Mouse (Mus musculus): ENCODE measurements at regions not wholly inside any gene's neighbourhood (a gene's known extent, or its start where the extent isn't known, plus 50 kb on each side); places are given as distances from the start of the nearest gene placed in this dataset.

DNA sequence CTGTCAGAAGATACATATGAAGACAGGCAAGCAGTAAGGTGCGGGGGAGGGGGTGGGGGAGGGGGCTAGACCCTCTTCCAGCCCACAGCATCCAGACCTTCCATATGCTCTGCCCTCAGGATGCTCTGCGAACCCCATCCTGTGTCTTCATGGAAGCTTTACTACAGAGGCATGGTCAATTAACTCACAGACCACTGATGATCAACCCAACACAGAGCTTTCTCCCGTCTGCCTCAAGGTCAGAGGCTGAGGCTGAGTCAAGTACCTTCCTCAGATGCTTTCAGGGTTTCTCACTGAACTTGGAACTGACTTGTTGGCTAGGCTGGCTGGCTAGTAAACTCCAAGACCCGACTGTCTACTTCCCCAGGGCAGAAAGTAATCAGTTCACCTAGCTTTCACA, 98.6 kb upstream of the Trpm1 start:
- Histone ChIP-seq H3K36me3 (ENCODE audit: control insufficient read depth, insufficient read depth, low read length) (no peaks in the 10 kb centered on the region), H3K4me2 (ENCODE audit: low read length) (no peak overlapping the region), H3K4me1 (replicated peaks; ENCODE audit: control insufficient read depth, insufficient read depth, low read length) (no peaks in the 10 kb centered on the region), H3K4me3 (ENCODE audit: low read depth, low read length) (no peak overlapping the region), H3K27me3 (replicated peaks; ENCODE audit: control insufficient read depth, insufficient read depth, low read length) (no peaks in the 10 kb centered on the region), H3K9me3 (ENCODE audit: control insufficient read depth, low read length) (no peaks in the 10 kb centered on the region), H3K9ac (ENCODE audit: low read length) (no peak overlapping the region), H3K27ac (ENCODE audit: low read depth) (no peak overlapping the region)
- no peak for ATAC-seq (replicated peaks; ENCODE audit: low FRiP score, low TSS enrichment, low read depth)
- 84% methylated on average over 4 of the region's 4 CpGs for WGBS
- no peak for DNase-seq (ENCODE audit: low spot score)

DNA sequence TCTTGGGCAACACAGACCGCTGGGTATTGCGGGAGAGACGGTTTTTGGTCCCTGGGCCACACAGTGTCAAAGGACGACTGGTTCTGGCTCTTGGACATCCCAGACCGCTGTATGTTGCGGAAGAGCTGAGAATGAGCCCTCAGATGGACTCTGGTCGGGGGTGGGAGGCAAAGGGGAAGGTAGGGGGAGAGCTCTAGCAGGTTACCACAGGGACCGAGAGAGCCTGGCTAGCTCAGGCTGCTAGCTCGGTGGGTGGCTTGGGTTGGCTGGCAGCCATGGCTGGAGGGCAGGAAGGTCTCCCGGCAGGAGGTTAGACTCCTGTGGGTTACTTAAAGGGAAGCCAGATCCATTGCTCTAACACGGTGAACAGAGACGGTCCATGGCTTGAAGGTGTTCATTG, 99.9 kb upstream of the Trpm1 start:
- 65% methylated on average over 12 of the region's 12 CpGs for WGBS
- DNase-seq (ENCODE audit: low spot score), result no peak
- Histone ChIP-seq H3K9ac (ENCODE audit: low read length) (no peak overlapping the region), H3K9me3 (ENCODE audit: control insufficient read depth, low read length) (no peaks in the 10 kb centered on the region), H3K4me2 (ENCODE audit: low read length) (no peak overlapping the region), H3K36me3 (ENCODE audit: control insufficient read depth, insufficient read depth, low read length) (no peaks in the 10 kb centered on the region), H3K27ac (ENCODE audit: low read depth) (no peak overlapping the region), H3K4me1 (replicated peaks; ENCODE audit: control insufficient read depth, insufficient read depth, low read length) (no peaks in the 10 kb centered on the region), H3K27me3 (replicated peaks; ENCODE audit: control insufficient read depth, insufficient read depth, low read length) (no peaks in the 10 kb centered on the region), H3K4me3 (ENCODE audit: low read depth, low read length) (no peak overlapping the region)
- no peak for ATAC-seq (replicated peaks; ENCODE audit: low FRiP score, low TSS enrichment, low read depth)

DNA sequence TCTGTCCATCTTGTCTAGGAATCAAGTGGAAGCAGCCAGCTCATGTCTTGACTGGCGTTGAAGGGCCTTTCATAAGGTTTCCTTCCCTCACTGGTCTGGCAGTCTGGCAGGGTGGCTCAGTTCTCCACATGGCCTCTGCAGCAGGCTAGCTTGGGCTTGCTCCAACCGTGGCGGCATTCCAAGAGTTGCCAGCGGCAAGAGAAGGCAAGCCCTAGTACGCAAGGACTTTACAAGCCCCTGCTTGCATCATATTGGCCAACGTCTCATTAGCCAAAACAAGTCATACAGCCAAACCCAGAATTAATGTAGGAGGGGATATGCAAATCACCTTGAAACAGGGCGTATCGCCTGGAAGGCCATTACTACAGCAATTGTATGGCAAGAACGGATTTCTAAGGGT, 101.2 kb upstream of the Trpm1 start:
- Histone ChIP-seq H3K27ac (ENCODE audit: low read depth) (no peak overlapping the region), H3K9ac (ENCODE audit: low read length) (no peak overlapping the region)
- 91% methylated on average over 9 of the region's 9 CpGs for WGBS

GRCm38 (mm10) chr7:64050826-64051401, 102.7 kb upstream of the Trpm1 start:
- no peak overlapping the region for H3K4me3 ChIP-seq (ENCODE audit: low read depth, low read length)
- no peak for DNase-seq (ENCODE audit: low spot score)
- 79% methylated on average over 3 of the region's 3 CpGs for WGBS
- H3K9me3 ChIP-seq (ENCODE audit: control insufficient read depth, low read length), result no peaks in the 10 kb centered on the region
- H3K27ac ChIP-seq (ENCODE audit: low read depth), result no peak overlapping the region
- no peaks in the 10 kb centered on the region; the same call in 1 of the 2 replicates for H3K4me1 ChIP-seq (replicated peaks; ENCODE audit: control insufficient read depth, insufficient read depth, low read length)
- no peaks in the 10 kb centered on the region for H3K27me3 ChIP-seq (replicated peaks; ENCODE audit: control insufficient read depth, insufficient read depth, low read length)
- no peak overlapping the region for H3K4me2 ChIP-seq (ENCODE audit: low read length)
- H3K36me3 ChIP-seq (ENCODE audit: control insufficient read depth, insufficient read depth, low read length), result no peaks in the 10 kb centered on the region
- no peak overlapping the region for H3K9ac ChIP-seq (ENCODE audit: low read length)
- ATAC-seq (replicated peaks; ENCODE audit: low FRiP score, low TSS enrichment, low read depth), result no peak

More for the DNA sequence above, 101.2 kb upstream of the Trpm1 start:
- Histone ChIP-seq H3K4me1 (replicated peaks; ENCODE audit: control insufficient read depth, insufficient read depth, low read length) (no peaks in the 10 kb centered on the region; the same call in 1 of the 2 replicates), H3K27me3 (replicated peaks; ENCODE audit: control insufficient read depth, insufficient read depth, low read length) (no peaks in the 10 kb centered on the region), H3K4me3 (ENCODE audit: low read depth, low read length) (no peak overlapping the region), H3K4me2 (ENCODE audit: low read length) (no peak overlapping the region), H3K36me3 (ENCODE audit: control insufficient read depth, insufficient read depth, low read length) (no peaks in the 10 kb centered on the region), H3K9me3 (ENCODE audit: control insufficient read depth, low read length) (no peaks in the 10 kb centered on the region)
- ATAC-seq (replicated peaks; ENCODE audit: low FRiP score, low TSS enrichment, low read depth) (no peak), DNase-seq (ENCODE audit: low spot score) (no peak)

DNA sequence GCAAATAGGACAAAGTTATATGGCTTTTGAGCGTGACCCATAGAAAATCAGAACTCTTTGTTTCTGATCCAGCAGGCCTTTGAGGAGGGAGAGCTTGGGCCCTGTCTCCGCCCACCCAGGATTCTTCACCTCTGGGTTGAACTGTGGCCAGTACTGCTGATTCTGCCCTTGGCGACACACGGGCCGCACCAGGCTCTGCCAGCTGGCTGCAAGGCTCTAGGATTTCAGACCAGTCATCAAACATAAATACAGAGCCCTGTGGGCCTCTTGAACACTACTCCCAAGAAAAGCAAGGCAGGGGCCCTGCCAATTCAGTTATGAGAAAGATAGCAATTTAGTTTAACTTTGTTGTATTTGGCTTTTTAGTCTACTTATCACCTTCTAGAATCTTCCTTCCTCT, 103.4 kb upstream of the Trpm1 start:
- no peaks in the 10 kb centered on the region; the same call in 1 of the 2 replicates for H3K4me1 ChIP-seq (replicated peaks; ENCODE audit: control insufficient read depth, insufficient read depth, low read length)
- no peak overlapping the region for H3K4me2 ChIP-seq (ENCODE audit: low read length)
- H3K9me3 ChIP-seq (ENCODE audit: control insufficient read depth, low read length), result no peaks in the 10 kb centered on the region
- 66% methylated on average over 5 of the region's 5 CpGs for WGBS
- H3K4me3 ChIP-seq (ENCODE audit: low read depth, low read length), result no peak overlapping the region
- H3K9ac ChIP-seq (ENCODE audit: low read length), result no peak overlapping the region
- no peaks in the 10 kb centered on the region for H3K27me3 ChIP-seq (replicated peaks; ENCODE audit: control insufficient read depth, insufficient read depth, low read length)
- no peak overlapping the region for H3K27ac ChIP-seq (ENCODE audit: low read depth)
- H3K36me3 ChIP-seq (ENCODE audit: control insufficient read depth, insufficient read depth, low read length), result no peaks in the 10 kb centered on the region
- no peak for DNase-seq (ENCODE audit: low spot score)
- ATAC-seq (replicated peaks; ENCODE audit: low FRiP score, low TSS enrichment, low read depth), result no peak

- ATAC-seq (replicated peaks; ENCODE audit: low FRiP score, low TSS enrichment, low read depth) (no peak; the same call in 1 of the 2 replicates), DNase-seq (ENCODE audit: low spot score) (no peak)
- no peak overlapping the region for H3K27ac ChIP-seq (ENCODE audit: low read depth)
Measured at GRCm38 (mm10) chr7:64049183-64049965, 104.3 kb upstream of the Trpm1 start.

GRCm38 (mm10) chr7:64048452-64049182, 105.0 kb upstream of the Trpm1 start:
- DNase-seq (ENCODE audit: low spot score), result peak; percentile 86
- WGBS, result 4% methylated on average over 21 of the region's 21 CpGs
- Histone ChIP-seq H3K4me1 (replicated peaks; ENCODE audit: control insufficient read depth, insufficient read depth, low read length) (no peaks in the 10 kb centered on the region; the same call in 1 of the 2 replicates), H3K36me3 (ENCODE audit: control insufficient read depth, insufficient read depth, low read length) (no peaks in the 10 kb centered on the region), H3K9me3 (ENCODE audit: control insufficient read depth, low read length) (no peaks in the 10 kb centered on the region), H3K4me2 (ENCODE audit: low read length) (peak overlapping the region; percentile 60), H3K27me3 (replicated peaks; ENCODE audit: control insufficient read depth, insufficient read depth, low read length) (no peaks in the 10 kb centered on the region), H3K9ac (ENCODE audit: low read length) (peak overlapping the region; percentile 39), H3K4me3 (ENCODE audit: low read depth, low read length) (peak overlapping the region; percentile 47), H3K27ac (ENCODE audit: low read depth) (0 out of 2 replicates have a peak overlapping the region, but pooled peaks have one; percentile 5)
- peak; percentile 85 for ATAC-seq (replicated peaks; ENCODE audit: low FRiP score, low TSS enrichment, low read depth)

More at GRCm38 (mm10) chr7:64049183-64049965, 104.3 kb upstream of the Trpm1 start:
- Histone ChIP-seq H3K4me3 (ENCODE audit: low read depth, low read length) (no peak overlapping the region), H3K4me1 (replicated peaks; ENCODE audit: control insufficient read depth, insufficient read depth, low read length) (no peaks in the 10 kb centered on the region; the same call in 1 of the 2 replicates), H3K9ac (ENCODE audit: low read length) (peak overlapping the region; percentile 39), H3K9me3 (ENCODE audit: control insufficient read depth, low read length) (no peaks in the 10 kb centered on the region), H3K36me3 (ENCODE audit: control insufficient read depth, insufficient read depth, low read length) (no peaks in the 10 kb centered on the region), H3K27me3 (replicated peaks; ENCODE audit: control insufficient read depth, insufficient read depth, low read length) (no peaks in the 10 kb centered on the region), H3K4me2 (ENCODE audit: low read length) (peak overlapping the region; percentile 60)
- 63% methylated on average over 11 of the region's 11 CpGs for WGBS

GRCm38 (mm10) chr7:64047831-64048230, 105.8 kb upstream of the Trpm1 start:
- no peak overlapping the region for H3K9ac ChIP-seq (ENCODE audit: low read length)
- H3K27me3 ChIP-seq (replicated peaks; ENCODE audit: control insufficient read depth, insufficient read depth, low read length), result no peaks in the 10 kb centered on the region
- H3K27ac ChIP-seq (ENCODE audit: low read depth), result no peak overlapping the region
- WGBS, result 80% methylated on average over 4 of the region's 4 CpGs
- H3K4me2 ChIP-seq (ENCODE audit: low read length), result peak overlapping the region; percentile 60
- ATAC-seq (replicated peaks; ENCODE audit: low FRiP score, low TSS enrichment, low read depth), result no peak
- no peak overlapping the region for H3K4me3 ChIP-seq (ENCODE audit: low read depth, low read length)
- DNase-seq (ENCODE audit: low spot score), result no peak
- H3K4me1 ChIP-seq (replicated peaks; ENCODE audit: control insufficient read depth, insufficient read depth, low read length), result no peaks in the 10 kb centered on the region; the same call in 1 of the 2 replicates
- no peaks in the 10 kb centered on the region for H3K36me3 ChIP-seq (ENCODE audit: control insufficient read depth, insufficient read depth, low read length)
- H3K9me3 ChIP-seq (ENCODE audit: control insufficient read depth, low read length), result no peaks in the 10 kb centered on the region
